Mouse (Mus musculus): ENCODE results near the gene Psg19. TPM values are rescaled to one million over a fixed set of nuclear protein-coding genes. Genes with fewer than 3 reads are reported as not detected.
"Not testable (repeated sequence)": the region's sequence is repeated elsewhere in the genome, so short reads cannot be mapped to it uniquely, and the experiment has no call there.

Psg19 gene
- polyA plus RNA-seq, 1 experiment from 2014 or later = not detected

- H3K9ac ChIP-seq = no peak overlapping the region
- ATAC-seq (ENCODE audit: insufficient number of reproducible peaks, insufficient read depth, low FRiP score, low TSS enrichment) = no peak
- no peak overlapping the region for H3K27ac ChIP-seq
- no peaks in the 10 kb centered on the region for H3K27me3 ChIP-seq
- H3K4me2 ChIP-seq (replicated peaks) = no peak overlapping the region
- H3K36me3 ChIP-seq = no peaks in the 10 kb centered on the region
- no peaks in the 10 kb centered on the region for H3K9me3 ChIP-seq
- H3K4me3 ChIP-seq = no peak overlapping the region
- no peaks in the 10 kb centered on the region for H3K4me1 ChIP-seq
Observed at GRCm38 (mm10) chr7:18803526-18803925, 5.2 kb upstream of the Psg19 start.

- H3K9ac ChIP-seq = no peak overlapping the region
- WGBS = 48% methylated on average over 3 of the region's 3 CpGs
- no peak overlapping the region for H3K4me2 ChIP-seq (replicated peaks)
- no peaks in the 10 kb centered on the region for H3K36me3 ChIP-seq
- no peak for ATAC-seq (ENCODE audit: insufficient number of reproducible peaks, insufficient read depth, low FRiP score, low TSS enrichment)
- no peak overlapping the region for H3K27ac ChIP-seq
- H3K4me3 ChIP-seq = no peak overlapping the region
- no peaks in the 10 kb centered on the region for H3K9me3 ChIP-seq
- no peaks in the 10 kb centered on the region for H3K4me1 ChIP-seq
- no peaks in the 10 kb centered on the region for H3K27me3 ChIP-seq
Observed at GRCm38 (mm10) chr7:18799129-18799528, 809 bp upstream of the Psg19 start.

DNA sequence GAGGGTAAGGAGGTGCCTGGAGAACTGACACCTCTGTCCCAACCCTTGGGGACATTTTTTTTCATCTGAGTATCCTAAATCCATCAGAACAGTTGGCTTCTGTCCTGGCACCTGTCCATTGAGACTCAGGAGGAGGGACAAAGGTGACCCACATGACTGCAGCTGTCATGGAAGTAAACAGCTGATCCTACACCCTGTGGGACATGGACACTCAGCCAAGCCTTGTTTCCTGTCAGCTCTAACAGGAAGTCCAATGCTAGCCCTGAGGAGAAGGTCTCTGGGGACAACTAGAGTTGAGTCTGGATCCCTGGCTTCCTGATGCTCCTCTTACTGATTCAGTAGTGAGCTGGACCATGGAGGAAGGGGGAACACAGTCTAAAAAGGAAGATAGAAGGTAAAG is 7.6 kb downstream of the Psg19 start:
- H3K4me2 ChIP-seq (replicated peaks); H3K4me3 ChIP-seq; H3K9me3 ChIP-seq; H3K4me1 ChIP-seq; H3K36me3 ChIP-seq; H3K27ac ChIP-seq; ATAC-seq (ENCODE audit: insufficient number of reproducible peaks, insufficient read depth, low FRiP score, low TSS enrichment); H3K9ac ChIP-seq; H3K27me3 ChIP-seq: not testable (repeated sequence)

GRCm38 (mm10) chr7:18781301-18781700 is 17.0 kb downstream of the Psg19 start:
- not testable (repeated sequence) for H3K4me1 ChIP-seq; H3K4me3 ChIP-seq; H3K27ac ChIP-seq; H3K27me3 ChIP-seq; H3K9me3 ChIP-seq; H3K9ac ChIP-seq; H3K36me3 ChIP-seq; H3K4me2 ChIP-seq (replicated peaks)
- 0 out of 2 replicates have a peak, but pooled peaks have one; percentile 3 for ATAC-seq (ENCODE audit: insufficient number of reproducible peaks, insufficient read depth, low FRiP score, low TSS enrichment)
- WGBS = 46% methylated on average over 2 of the region's 2 CpGs

DNA sequence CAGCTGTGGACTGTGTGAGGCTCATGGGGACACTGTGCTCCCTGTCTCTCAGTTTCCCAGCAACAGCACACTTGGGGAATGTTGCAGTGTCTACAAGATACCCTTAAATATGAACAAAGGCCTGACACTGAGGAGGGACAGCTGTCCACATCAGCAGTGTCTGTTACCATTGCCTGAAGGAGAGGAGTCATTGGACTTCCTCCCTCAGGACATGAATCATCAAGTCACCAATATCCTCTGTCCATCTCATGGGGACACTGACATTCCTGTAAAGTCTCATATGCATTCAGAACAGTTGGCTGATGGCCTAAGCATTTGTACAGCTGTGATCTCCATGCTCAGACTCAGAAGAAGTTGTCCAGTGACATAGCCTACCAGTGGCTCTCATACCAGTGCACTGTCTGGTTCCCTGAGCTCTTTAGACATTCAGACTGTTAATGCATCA is 19.0 kb downstream of the Psg19 start:
- no peak for ATAC-seq (ENCODE audit: insufficient number of reproducible peaks, insufficient read depth, low FRiP score, low TSS enrichment)

DNA sequence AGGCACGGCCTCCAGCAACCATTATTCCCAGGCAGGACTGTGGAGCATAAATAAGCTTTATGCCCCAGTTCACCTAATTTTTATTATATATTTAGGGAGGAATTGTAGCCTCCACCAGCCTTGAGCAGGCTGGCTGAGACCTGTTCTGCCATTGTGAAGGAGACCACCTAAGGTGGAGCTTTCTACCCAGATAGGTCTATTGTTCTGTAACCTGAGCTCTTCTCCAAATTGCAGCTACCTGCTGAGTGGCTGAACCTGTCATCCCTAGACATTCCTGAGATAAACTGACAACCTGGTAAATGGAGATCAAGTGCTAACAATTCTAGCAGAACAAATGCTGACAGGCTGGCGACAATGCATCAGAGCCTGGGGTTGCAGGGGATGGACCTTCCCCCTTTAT is 35.4 kb downstream of the Psg19 start:
- 0% methylated on average over 1 of the region's 2 CpGs for WGBS
- not testable (repeated sequence) for H3K9me3 ChIP-seq; H3K9ac ChIP-seq; H3K4me1 ChIP-seq; H3K36me3 ChIP-seq; H3K27ac ChIP-seq; H3K4me2 ChIP-seq (replicated peaks); H3K27me3 ChIP-seq; H3K4me3 ChIP-seq
- peak; percentile 56; the same call in 1 of the 2 replicates for ATAC-seq (ENCODE audit: insufficient number of reproducible peaks, insufficient read depth, low FRiP score, low TSS enrichment)

More for the DNA sequence above, 19.0 kb downstream of the Psg19 start:
- H3K4me1 ChIP-seq = no peaks in the 10 kb centered on the region
- no peaks in the 10 kb centered on the region for H3K27me3 ChIP-seq
- H3K4me2 ChIP-seq (replicated peaks) = no peak overlapping the region
- no peaks in the 10 kb centered on the region for H3K36me3 ChIP-seq
- no peak overlapping the region for H3K9ac ChIP-seq
- H3K9me3 ChIP-seq = no peaks in the 10 kb centered on the region
- H3K4me3 ChIP-seq = no peak overlapping the region
- H3K27ac ChIP-seq = no peak overlapping the region

DNA sequence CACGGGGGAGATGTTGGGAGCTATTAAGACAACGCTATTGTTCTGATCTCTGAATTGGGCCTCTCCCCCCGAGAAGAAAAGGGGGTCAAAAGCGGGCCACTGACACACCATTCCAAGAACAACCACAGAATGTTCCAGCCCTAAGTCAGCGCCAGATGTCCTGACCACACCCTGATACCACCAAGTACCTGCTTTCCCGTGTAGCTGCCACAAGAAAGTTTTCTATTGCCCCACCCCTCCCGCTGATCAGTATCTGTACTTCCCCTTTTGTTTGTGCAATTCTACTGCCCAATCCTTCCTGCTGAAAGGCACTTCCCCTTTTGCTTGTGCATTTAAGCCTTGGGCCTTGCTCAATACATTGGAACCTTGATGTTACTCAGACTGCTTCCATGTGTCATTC is 38.2 kb downstream of the Psg19 start:
- not testable (repeated sequence) for H3K27ac ChIP-seq; H3K9me3 ChIP-seq; H3K27me3 ChIP-seq; H3K4me2 ChIP-seq (replicated peaks); H3K4me3 ChIP-seq; H3K36me3 ChIP-seq; H3K9ac ChIP-seq; ATAC-seq (ENCODE audit: insufficient number of reproducible peaks, insufficient read depth, low FRiP score, low TSS enrichment); H3K4me1 ChIP-seq
- WGBS = 91% methylated on average over 7 of the region's 7 CpGs

GRCm38 (mm10) chr7:18749896-18750477 is 48.3 kb downstream of the Psg19 start:
- not testable (repeated sequence) for H3K36me3 ChIP-seq; ATAC-seq (ENCODE audit: insufficient number of reproducible peaks, insufficient read depth, low FRiP score, low TSS enrichment); H3K9me3 ChIP-seq; H3K27ac ChIP-seq; H3K4me1 ChIP-seq; H3K4me3 ChIP-seq; H3K4me2 ChIP-seq (replicated peaks); H3K9ac ChIP-seq
- peaks cover 22% of the 10 kb centered on the region for H3K27me3 ChIP-seq
- 52% methylated on average over 11 of the region's 13 CpGs for WGBS

DNA sequence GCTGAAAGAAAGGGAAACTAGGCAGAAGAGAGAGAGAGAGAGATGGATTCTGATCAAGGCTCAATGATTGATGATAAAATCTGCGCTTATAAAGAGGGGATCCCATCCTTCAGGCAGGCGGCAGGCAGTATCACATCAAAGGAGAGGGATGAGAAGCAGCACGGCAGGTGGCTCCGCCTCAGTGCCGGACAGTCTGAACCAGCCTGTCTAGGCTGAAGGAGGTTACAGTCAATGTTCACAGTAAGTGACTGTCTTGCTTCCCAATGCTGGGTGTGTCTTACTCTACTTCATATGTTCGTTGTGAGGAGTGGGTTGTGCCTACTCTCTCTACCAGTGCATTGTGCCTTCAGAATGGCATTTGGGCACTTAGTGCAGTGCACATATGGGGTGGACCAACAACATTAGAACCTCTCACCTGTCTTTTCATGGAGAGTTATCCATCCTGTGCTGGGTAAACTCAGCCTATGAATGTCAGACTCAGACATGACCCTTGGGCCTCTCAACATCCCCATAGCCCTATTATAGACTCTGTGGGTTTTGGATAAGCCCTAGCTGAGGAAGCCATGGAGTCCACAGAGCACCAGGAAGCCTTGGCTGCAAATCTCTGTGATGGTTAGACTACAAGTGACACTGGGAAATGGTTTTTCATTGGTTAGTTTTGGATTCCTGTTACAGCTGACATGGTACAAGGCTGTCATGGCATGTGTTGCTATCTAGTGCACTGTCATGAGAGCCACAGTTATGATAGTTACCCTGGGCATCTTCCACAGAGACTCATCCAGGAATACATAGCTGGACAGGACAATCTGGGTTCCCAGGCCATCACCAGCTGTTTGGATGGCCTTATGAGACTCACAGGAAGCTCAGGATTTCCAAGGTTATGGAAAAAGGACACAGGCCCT is 49.1 kb downstream of the Psg19 start:
- WGBS = 12% methylated on average over 6 of the region's 6 CpGs
- no peak overlapping the region for H3K4me2 ChIP-seq (replicated peaks)
- H3K9ac ChIP-seq = no peak overlapping the region
- H3K27me3 ChIP-seq = peaks cover 22% of the 10 kb centered on the region
- no peak overlapping the region for H3K27ac ChIP-seq
- H3K36me3 ChIP-seq = no peaks in the 10 kb centered on the region
- ATAC-seq (ENCODE audit: insufficient number of reproducible peaks, insufficient read depth, low FRiP score, low TSS enrichment) = 0 out of 2 replicates have a peak, but pooled peaks have one; percentile 22
- H3K4me1 ChIP-seq = no peaks in the 10 kb centered on the region
- H3K9me3 ChIP-seq = 0 out of 2 replicates have a peak, but pooled peaks cover 3% of the 10 kb centered on the region
- H3K4me3 ChIP-seq = no peak overlapping the region

GRCm38 (mm10) chr7:18747420-18747819 is 50.9 kb downstream of the Psg19 start:
- not testable (repeated sequence) for H3K9me3 ChIP-seq; H3K9ac ChIP-seq; H3K4me2 ChIP-seq (replicated peaks); ATAC-seq (ENCODE audit: insufficient number of reproducible peaks, insufficient read depth, low FRiP score, low TSS enrichment); H3K4me1 ChIP-seq; H3K4me3 ChIP-seq; H3K36me3 ChIP-seq; H3K27ac ChIP-seq
- 32% methylated on average over 2 of the region's 2 CpGs for WGBS
- peaks cover 22% of the 10 kb centered on the region for H3K27me3 ChIP-seq

- Histone ChIP-seq H3K4me1 (no peaks in the 10 kb centered on the region), H3K9me3 (0 out of 2 replicates have a peak, but pooled peaks cover 3% of the 10 kb centered on the region), H3K4me3 (peak overlapping the region; percentile 11; the same call in 1 of the 2 replicates), H3K4me2 (replicated peaks) (peak overlapping the region; percentile 31), H3K27ac (no peak overlapping the region), H3K27me3 (peaks cover 22% of the 10 kb centered on the region), H3K36me3 (no peaks in the 10 kb centered on the region), H3K9ac (no peak overlapping the region)
- WGBS = 9% methylated on average over 20 of the region's 20 CpGs
- ATAC-seq (ENCODE audit: insufficient number of reproducible peaks, insufficient read depth, low FRiP score, low TSS enrichment) = no peak
Observed at GRCm38 (mm10) chr7:18746189-18746860, 52.0 kb downstream of the Psg19 start.

Measured in embryonic facial prominence, embryonic 12.5 days (tissue).